Mouse (Mus musculus): ENCODE measurements at regions not wholly inside any gene's neighbourhood (a gene's known extent, or its start where the extent isn't known, plus 50 kb on each side); places are given as distances from the start of the nearest gene placed in this dataset.
A peak's percentile ranks its signal among the peaks of the same experiment; 100 is the strongest.

DNA sequence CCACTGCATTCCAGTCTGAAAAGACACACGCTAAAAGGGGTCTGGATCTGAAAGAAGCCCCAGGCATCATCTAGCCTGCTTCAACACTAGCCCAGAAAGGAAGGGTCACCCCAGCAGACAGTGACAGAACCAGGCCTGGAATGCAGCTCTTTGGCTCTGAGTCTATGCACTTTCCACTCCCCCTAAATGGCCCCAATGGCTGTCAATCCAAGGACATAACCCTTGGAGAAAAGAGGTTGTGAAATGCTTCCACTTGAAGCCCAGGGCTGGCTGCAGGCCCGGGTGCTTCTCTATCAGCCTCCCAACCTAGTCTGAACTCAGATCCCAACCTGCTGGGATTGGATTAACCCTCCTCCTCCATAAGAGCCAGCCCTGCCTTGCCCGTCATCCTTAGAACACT lies 194.6 kb upstream of the Bcl6 start:
- DNase-seq (ENCODE audit: low read depth, low spot score): peak; percentile 90

DNA sequence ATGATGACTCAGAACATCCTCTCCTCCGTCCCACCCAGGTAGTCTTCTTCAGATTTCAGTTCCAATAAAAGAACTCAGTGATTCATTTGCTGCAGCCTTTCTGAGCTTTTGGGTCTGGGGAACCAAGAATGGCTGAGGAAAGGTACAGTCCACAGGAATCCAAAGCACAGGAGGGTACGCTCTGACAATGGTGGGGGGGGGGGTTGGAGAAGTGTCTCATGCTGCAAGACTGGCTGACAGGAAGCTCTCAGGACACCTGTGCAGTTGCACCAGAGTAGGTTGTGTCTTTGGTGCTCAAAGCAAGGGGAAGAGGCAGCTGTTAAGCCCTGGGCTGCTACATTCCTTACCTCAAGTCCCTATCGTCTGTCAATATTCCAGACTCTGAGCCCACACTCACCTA lies 192.7 kb upstream of the Bcl6 start:
- DNase-seq (ENCODE audit: low read depth, low spot score): no peak

- DNase-seq (ENCODE audit: low read depth, low spot score): no peak
These were observed 192.0 kb upstream of the Bcl6 start for GRCm38 (mm10) chr16:24180666-24181065.

- no peak for DNase-seq (ENCODE audit: low read depth, low spot score)
These were observed 188.9 kb upstream of the Bcl6 start for GRCm38 (mm10) chr16:24177564-24177963.

DNA sequence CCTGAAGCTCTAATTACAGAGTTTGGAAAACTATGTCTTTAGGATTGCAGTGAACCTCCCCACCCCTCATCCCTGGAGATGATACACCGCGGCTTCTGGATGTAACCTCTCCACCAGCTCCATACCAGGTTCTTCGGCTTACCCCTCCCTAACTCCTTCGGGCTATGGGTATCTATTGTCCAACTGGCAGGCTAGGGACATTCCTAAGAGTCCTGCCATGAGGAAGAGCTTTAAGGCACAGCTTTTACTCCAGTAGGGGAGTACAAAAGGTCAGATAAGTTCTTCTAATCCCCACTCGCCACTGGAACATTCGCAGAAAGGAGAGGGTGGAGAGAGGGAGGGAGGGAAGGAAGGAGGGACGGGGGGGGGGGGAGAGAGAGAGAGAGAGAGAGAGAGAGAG lies 188.5 kb upstream of the Bcl6 start:
- DNase-seq (ENCODE audit: low read depth, low spot score): no peak

DNA sequence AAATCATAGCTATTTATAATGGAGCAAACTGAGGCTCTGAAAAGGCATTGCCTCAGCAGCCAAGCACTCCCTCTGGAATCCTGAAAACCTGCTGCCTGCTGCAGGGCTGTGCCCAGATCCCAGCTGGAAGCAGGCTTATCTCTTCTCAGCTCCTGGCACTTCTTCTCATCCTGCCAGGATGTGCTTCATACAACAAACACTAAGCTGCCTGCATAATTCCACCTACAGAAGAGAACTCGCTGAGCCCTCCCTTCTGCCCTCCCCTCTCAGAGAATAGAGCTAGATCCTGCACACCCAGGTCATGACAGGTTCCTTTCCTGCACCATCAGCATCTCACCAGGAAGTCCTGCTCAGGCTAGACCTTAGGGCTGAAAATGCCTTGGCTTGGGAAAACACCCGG lies 187.4 kb upstream of the Bcl6 start:
- DNase-seq (ENCODE audit: low read depth, low spot score): no peak

DNA sequence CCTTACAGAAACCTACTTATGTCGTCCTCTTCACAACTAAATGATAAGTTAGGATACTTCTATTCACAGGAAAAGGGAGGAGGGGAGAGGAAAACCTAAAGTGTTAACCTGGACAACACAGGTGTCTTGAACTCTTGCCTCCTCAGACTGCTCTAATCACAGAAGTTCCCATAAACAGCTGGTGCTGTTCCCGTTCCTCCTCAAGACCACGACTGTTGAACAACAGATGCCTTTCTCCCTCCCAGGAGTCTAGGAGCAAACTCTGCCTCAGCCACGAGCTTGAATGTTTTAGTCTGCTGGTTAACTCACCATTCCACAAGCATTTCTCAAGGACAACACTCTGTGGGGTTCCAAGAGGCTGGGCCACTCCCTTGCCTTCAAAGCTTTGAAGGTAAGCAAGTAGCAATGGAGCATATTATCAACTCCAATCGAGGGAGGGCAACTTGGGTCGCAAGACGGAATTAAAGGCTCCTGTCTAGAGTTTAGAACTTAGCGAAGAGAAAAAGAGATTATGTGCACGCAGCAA lies 186.6 kb upstream of the Bcl6 start:
- DNase-seq (ENCODE audit: low read depth, low spot score): no peak

- DNase-seq (ENCODE audit: low read depth, low spot score): peak; percentile 76
These were observed 185.9 kb upstream of the Bcl6 start for GRCm38 (mm10) chr16:24174595-24174994.

DNA sequence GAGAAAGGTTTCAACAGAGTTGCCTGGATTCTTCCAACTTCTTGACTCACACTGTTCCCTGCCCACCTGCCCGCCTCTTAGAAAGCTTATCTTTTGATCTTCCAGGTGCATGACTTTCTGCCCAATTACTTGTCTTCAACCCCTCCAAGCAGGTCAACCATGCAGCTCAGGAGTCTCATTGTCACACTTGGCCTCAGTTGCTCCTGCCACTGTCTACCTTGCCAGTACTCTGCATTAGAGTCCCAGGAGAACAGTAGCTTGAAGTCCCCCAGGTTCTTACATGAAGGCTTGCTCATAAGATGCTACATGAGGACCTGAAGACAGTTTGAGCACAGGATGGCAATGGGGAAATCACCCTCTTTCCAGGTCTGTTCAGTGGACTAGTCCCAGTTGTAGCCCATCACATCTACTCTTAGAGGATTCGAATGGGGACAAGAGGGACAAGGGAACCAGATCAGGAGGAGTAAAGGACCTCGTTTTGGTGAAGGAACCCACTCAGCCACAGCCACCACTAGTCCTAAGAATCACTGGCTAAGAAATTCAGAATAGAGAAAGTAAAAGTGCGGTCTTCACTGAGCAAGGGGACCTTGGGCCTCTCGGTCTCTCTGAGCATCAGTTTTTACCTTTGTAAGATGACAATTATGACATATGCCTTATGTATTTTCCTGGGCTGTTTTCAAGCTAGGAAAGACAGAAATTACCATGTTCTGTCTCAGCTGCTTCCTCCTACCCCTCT lies 185.3 kb upstream of the Bcl6 start:
- DNase-seq (ENCODE audit: low read depth, low spot score): no peak

DNA sequence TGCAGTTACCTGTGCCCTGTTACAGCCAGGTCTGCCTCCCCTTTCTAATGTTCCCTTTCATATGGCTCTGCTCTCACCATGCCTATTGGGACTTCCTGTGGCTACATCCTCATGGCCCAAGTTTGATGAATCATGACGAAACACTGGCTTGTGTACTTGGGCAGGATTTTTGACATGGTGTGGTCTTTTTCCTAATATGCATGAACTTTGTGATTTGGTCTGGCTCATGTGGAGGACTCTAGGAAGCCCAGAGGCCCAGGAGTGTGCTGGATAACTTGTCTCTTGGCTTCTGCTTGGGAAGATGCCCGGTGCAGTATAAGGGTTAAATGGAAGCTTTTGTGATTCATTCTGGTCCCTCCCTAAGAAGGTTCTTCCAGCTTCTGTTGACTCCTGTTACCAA lies 184.0 kb upstream of the Bcl6 start:
- DNase-seq (ENCODE audit: low read depth, low spot score): peak; percentile 63

- no peak for DNase-seq (ENCODE audit: low read depth, low spot score)
These were observed 183.4 kb upstream of the Bcl6 start for GRCm38 (mm10) chr16:24172065-24172464.

- DNase-seq (ENCODE audit: low read depth, low spot score): no peak
These were observed 182.5 kb upstream of the Bcl6 start for GRCm38 (mm10) chr16:24171161-24171560.

DNA sequence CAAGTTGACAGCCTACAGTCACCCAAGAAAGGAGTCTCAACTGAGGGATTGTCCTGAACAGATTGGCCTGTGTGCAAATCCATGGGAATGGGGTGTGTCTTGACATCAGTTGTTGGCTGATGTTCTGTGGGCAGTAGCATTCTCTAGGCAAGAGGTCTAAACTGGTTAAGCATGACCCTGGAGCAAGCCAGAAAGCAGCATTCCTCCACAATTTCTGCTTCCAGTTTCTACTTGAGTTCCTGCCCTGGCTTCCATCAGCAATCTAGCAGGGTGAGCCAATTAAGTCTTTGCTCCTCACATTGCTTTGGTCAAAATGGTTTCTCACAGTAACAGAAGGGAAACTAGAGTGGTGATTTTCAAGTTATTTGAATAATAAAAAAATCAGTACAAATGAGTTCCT lies 177.8 kb upstream of the Bcl6 start:
- DNase-seq (ENCODE audit: low read depth, low spot score): no peak

- peak; percentile 65 for DNase-seq (ENCODE audit: low read depth, low spot score)
These were observed 176.9 kb upstream of the Bcl6 start for GRCm38 (mm10) chr16:24165461-24166081.

- no peak for DNase-seq (ENCODE audit: low read depth, low spot score)
These were observed 172.1 kb upstream of the Bcl6 start for GRCm38 (mm10) chr16:24160705-24161285.

- DNase-seq (ENCODE audit: low read depth, low spot score): no peak
These were observed 170.7 kb upstream of the Bcl6 start for GRCm38 (mm10) chr16:24159336-24159735.

- DNase-seq (ENCODE audit: low read depth, low spot score): no peak
These were observed 169.1 kb upstream of the Bcl6 start for GRCm38 (mm10) chr16:24157753-24158152.

DNA sequence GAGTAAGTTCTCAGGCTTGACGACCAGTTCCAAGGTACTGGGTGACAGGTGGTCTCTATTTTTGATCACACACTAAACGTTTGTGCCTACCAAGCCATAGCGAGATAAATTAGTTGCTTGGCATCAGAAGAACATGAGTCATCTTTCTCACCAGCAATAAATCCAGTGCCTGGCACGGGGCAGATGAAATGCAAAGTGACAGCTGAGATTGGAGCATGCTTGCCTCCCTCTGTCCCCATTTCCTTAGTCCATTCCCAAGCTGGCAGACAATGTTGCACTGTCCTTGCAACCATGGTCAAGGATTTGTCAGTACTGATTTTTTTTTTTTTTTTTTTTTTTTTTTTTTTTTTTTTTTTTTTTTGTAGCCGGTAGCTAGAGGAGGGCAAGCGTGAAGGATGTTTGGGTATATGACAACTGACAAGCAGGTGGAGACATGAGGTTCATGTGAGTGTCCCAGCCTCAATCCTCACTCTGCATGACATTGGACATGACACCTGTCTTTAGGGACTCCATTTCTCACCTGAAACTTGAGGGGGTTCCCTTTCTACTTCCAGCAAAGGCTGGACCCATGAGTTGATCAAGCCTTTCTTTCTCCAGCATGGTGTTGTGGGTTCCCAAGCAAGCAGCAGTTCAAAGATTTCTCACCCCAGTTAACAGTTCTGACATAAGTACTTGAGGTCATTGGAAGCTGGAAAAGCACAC lies 168.2 kb upstream of the Bcl6 start:
- DNase-seq (ENCODE audit: low read depth, low spot score): no peak

GRCm38 (mm10) chr16:24154816-24155357 lies 166.2 kb upstream of the Bcl6 start:
- no peak for DNase-seq (ENCODE audit: low read depth, low spot score)

DNA sequence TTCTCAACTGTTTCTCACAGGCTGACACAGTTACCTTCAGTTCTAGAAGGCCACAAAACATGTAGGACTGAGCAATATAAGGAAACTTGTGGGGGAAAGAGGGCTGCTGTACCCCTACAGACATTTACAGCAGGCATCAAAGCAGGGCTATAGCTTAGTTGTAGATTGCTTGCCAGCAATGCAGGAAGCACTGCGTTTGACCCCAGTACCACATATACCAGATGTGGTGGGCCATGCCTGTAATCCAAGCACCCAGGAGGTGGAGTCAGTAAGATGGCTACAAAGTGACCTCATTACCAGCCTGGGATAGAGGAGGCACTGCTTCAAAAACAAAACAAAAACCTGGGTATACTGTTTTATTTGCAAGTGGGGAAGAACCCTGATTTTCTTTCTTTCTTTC lies 165.3 kb upstream of the Bcl6 start:
- DNase-seq (ENCODE audit: low read depth, low spot score): peak; percentile 49

DNA sequence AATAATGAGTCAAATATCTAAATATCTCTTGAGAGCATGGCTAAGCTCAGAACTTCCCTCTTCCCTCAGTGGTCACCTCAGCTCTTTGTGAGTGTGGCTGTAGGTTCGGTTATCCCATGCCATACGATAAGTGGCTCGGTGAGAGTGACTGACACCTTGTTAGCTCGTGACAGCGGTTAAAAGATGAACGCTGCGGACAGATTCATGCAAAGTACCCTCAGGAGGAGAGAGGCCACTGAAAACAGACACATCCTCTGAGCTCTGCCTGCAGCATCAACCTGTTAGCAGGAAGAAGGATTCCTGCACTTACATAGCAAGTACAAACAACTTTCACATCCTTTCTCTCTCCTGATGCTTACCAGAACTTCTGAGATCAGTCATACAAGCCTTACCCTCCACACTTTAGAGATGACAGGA lies 163.2 kb upstream of the Bcl6 start:
- no peak for DNase-seq (ENCODE audit: low read depth, low spot score)

- no peak for DNase-seq (ENCODE audit: low read depth, low spot score)
These were observed 162.6 kb upstream of the Bcl6 start for GRCm38 (mm10) chr16:24151178-24151725.
